Mouse (Mus musculus) frontal cortex, postnatal 25 days (tissue): Measurements from ENCODE around the gene Capn15.
A peak's percentile ranks its signal among the peaks of the same experiment; 100 is the strongest.

ENCODE experiments used
- DNase-seq, 2 experiments: peaks; one replicate each; pipeline ENCODE4 v3.0.0; 2022; ENCODE audit warnings: low spot score in 2 of 2

The Capn15 gene

GRCm38 (mm10) chr17:25985306-25986294 is at the start of gene Capn15:
Gene Capn15 (minus strand): TSS chr17:25985796.
- DNase-seq, result peak; percentile 86 to 93

- DNase-seq, result no peak
Measured at GRCm38 (mm10) chr17:26032037-26032436, 46.4 kb upstream of the Capn15 start.

GRCm38 (mm10) chr17:26031583-26031982 is 46.0 kb upstream of the Capn15 start:
- DNase-seq, result no peak

GRCm38 (mm10) chr17:26028261-26028660 is 42.7 kb upstream of the Capn15 start:
- no peak for DNase-seq

GRCm38 (mm10) chr17:26024674-26025073 is 39.1 kb upstream of the Capn15 start:
- no peak for DNase-seq

- DNase-seq, result no peak
Measured at GRCm38 (mm10) chr17:26023966-26024365, 38.4 kb upstream of the Capn15 start.

- no peak for DNase-seq
Measured at GRCm38 (mm10) chr17:26023181-26023580, 37.6 kb upstream of the Capn15 start.

- DNase-seq, result no peak
Measured at GRCm38 (mm10) chr17:26021728-26022341, 36.2 kb upstream of the Capn15 start.

- DNase-seq, result no peak
Measured at GRCm38 (mm10) chr17:26020848-26021347, 35.3 kb upstream of the Capn15 start.

- no peak for DNase-seq
Measured at GRCm38 (mm10) chr17:26018388-26018787, 32.8 kb upstream of the Capn15 start.

GRCm38 (mm10) chr17:26017949-26018348 is 32.4 kb upstream of the Capn15 start:
- DNase-seq, result no peak

- DNase-seq, result no peak
Measured at GRCm38 (mm10) chr17:26017021-26017420, 31.4 kb upstream of the Capn15 start.

GRCm38 (mm10) chr17:26013711-26014110 is 28.1 kb upstream of the Capn15 start:
- no peak for DNase-seq

GRCm38 (mm10) chr17:26011841-26012460 is 26.4 kb upstream of the Capn15 start:
- peak; percentile 59 for DNase-seq

GRCm38 (mm10) chr17:26009540-26009939 is 23.9 kb upstream of the Capn15 start:
- peak; percentile 62 to 69 for DNase-seq

GRCm38 (mm10) chr17:26008787-26009186 is 23.2 kb upstream of the Capn15 start:
- DNase-seq, result no peak

GRCm38 (mm10) chr17:26008331-26008730 is 22.7 kb upstream of the Capn15 start:
- no peak for DNase-seq

- DNase-seq, result no peak
Measured at GRCm38 (mm10) chr17:26007646-26008045, 22.1 kb upstream of the Capn15 start.

GRCm38 (mm10) chr17:26005731-26006450 is 20.3 kb upstream of the Capn15 start:
- no peak for DNase-seq

GRCm38 (mm10) chr17:26004711-26005110 is 19.1 kb upstream of the Capn15 start:
- no peak for DNase-seq

- DNase-seq, result no peak
Measured at GRCm38 (mm10) chr17:26003864-26004263, 18.3 kb upstream of the Capn15 start.

- DNase-seq, result no peak
Measured at GRCm38 (mm10) chr17:25998425-25998824, 12.8 kb upstream of the Capn15 start.
